Mouse (Mus musculus) G1E-ER4 (cell line): ENCODE data around the gene Zc3h7b. TPM values are rescaled to one million over a fixed set of nuclear protein-coding genes. Genes with fewer than 3 reads are reported as not detected.

Source experiments
- GATA1 ChIP-seq: IDR thresholded peaks from one replicate; pipeline ENCODE4 v1.8.0; 2012; ENCODE audit warnings: low read length, inconsistent platforms
- polyA plus RNA-seq: library from polyadenylated mRNA; stranded (reverse); fragments of >175 nt; gene quantifications from 2 replicates; pipeline ENCODE4 v1.2.3, GENCODE M21; 2012

The Zc3h7b gene
- polyA plus RNA-seq, 1 experiment: 77.6 TPM

GRCm38 (mm10) chr15:81802941-81803351 is 58.1 kb downstream of the Zc3h7b start:
- TF ChIP-seq GATA1: no peak

GRCm38 (mm10) chr15:81803425-81803951 is 58.6 kb downstream of the Zc3h7b start:
- TF ChIP-seq GATA1: no peak

DNA sequence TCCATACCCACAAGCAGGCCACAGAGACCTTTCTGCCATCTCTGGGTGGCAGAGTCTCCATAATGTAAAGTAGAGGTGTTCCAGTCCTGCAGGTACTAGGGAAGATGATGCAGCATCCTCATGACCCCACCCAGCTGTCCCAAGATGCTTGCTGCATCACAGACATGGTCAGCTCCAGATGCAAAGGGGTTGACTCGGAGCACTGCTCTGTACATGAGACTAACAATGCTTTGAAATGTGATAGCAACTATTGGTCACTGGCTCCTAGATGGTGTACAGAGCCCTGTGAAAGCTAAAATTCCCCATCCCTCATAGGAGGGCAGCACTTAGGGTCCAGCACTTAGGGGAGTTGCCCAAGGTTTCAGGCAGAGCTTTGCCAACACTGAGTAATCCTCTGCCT is 59.3 kb downstream of the Zc3h7b start:
- no peak for TF ChIP-seq GATA1

- TF ChIP-seq GATA1: no peak
Measured at GRCm38 (mm10) chr15:81804883-81805282, 60.0 kb downstream of the Zc3h7b start.

- no peak for TF ChIP-seq GATA1
Measured at GRCm38 (mm10) chr15:81805624-81806023, 60.8 kb downstream of the Zc3h7b start.

GRCm38 (mm10) chr15:81806621-81807404 is 62.0 kb downstream of the Zc3h7b start:
- TF ChIP-seq GATA1: no peak

DNA sequence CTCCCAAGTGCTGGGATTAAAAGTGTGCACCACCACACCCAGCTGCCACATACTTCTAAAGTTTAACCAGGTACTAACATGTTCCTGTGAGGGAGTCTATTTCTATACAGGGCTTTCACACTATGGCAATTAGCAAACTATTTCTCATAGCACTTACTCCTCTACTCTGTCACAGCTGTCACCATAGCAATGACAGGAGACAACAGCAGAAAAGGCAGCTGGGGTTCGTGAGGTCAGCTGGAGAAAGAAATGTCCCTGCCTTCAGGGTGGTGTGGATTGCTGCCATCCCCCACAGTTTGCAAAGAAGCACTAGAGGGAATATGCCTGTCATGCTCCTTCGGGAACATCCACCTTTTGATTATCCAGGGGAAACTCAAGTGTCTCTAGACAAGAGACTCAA is 63.9 kb downstream of the Zc3h7b start:
- no peak for TF ChIP-seq GATA1

DNA sequence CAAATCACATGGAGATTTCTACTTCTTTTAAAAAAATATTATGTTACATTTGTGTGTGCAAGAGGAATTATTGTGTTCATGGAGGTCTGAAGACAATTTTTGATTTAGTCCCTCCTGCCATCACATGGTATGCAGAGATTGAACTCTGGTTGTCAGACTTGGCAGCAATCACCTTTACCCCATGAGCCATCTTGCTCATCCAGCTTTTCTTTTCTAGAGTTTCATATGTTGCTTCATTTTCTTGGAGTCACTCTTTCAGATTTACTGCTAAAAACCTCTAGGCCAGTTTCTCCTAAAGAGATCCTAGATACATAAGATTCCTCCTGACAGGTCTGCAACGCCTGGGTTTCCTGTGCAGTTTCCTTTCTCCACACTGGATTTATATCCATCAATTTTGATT is 64.7 kb downstream of the Zc3h7b start:
- TF ChIP-seq GATA1: no peak

GRCm38 (mm10) chr15:81810150-81810549 is 65.3 kb downstream of the Zc3h7b start:
- TF ChIP-seq GATA1: no peak

DNA sequence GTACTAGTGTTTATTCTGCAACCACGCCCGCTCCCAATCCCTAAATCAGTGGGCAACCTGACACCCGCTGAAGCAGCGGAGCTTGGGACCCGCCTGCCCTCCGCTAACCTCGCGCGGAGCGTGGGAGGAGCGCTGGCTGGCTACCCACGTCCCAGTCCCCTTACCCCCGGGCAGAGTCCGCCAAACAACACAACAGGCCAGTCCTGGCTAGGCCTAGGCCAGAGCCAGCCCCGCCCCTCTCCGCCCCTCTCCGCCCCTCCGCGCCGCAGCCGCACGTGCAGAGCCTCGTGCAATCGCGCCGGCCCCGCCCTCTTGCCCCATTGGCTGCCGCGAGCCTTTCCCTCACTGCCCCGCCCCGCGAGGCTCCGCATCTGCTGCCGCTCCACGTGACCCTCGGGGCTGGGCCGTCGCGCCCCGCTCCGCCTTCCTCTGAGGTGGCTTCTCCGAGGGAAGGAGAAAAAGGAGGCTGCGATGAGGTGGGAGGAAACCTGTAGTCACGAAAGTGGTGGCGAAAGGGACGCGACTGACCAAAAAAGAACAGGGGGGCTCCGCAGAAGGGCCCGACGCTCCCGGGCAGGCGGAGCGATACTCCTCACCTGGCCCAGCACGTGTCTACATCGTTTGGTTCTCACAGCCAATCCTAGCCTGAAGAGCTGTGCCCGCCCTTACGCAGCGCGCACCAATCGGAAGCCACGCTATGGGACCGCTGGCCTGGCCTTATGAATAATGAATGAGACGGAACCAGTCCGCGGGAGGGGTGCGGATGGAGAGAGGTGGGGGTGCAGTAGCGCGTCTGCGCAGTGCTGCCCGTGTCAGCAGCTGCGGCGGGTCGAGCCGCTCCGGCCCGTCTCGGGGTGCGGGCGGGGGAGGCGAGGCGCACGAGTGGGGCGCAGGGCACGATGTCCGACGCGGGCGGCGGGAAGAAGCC is 66.1 kb downstream of the Zc3h7b start:
- TF ChIP-seq GATA1: no peak

DNA sequence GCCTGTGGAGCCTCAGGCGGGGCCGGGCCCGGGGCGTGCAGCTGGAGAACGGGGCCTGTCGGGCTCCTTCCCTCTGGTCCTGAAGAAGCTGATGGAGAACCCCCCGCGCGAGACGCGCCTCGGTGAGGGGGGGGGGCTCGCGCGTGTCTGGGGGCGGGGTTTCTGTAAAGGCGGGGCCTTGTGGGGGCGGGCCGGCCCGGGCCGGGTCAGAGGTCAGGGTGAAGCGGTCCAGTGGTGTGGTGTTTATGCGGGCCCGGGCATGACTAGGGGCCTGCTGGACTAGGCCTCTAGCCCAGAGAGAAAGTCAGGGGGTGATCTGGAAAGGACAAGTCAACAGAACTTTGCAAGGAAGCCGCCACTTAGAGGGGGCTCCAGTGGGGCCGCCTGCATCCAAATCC is 66.7 kb downstream of the Zc3h7b start:
- TF ChIP-seq GATA1: no peak

- TF ChIP-seq GATA1: no peak
Measured at GRCm38 (mm10) chr15:81812287-81812686, 67.4 kb downstream of the Zc3h7b start.

- no peak for TF ChIP-seq GATA1
Measured at GRCm38 (mm10) chr15:81812696-81813631, 68.1 kb downstream of the Zc3h7b start.

DNA sequence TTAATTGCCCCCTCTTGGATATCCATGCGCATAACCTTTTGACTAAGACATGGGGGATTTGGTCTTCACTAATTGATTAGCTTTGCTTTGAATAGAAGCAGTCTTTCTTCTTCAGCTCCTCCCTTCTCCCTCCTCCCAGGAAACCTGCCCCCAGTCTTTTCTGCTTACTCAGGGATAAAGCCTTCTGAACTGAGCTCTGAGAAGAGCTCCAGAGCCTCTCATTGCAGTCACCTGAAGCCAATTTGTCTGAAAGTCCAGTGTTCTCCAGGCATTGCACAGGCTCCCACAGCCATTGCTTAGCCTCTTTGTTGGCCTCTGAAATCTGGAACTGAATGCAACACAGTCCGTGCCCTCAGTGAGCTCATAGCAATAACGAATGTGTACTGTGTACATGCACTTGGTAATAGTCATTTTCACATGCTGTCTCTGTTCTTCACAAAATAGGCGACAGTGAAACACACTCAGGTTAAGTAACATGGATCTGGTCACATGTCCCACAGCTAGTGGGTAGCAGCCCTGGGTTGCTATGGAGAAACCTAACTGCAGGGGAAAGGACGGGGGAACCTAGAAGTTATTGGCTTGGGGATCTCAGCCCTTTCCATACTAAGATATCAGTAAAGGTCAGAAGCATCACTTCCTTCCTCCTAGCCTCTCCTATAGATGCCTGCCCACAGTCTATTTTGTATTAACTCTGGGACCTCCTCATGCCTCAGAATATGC is 69.3 kb downstream of the Zc3h7b start:
- no peak for TF ChIP-seq GATA1

GRCm38 (mm10) chr15:81814716-81815370 is 70.0 kb downstream of the Zc3h7b start:
- no peak for TF ChIP-seq GATA1
